Mouse (Mus musculus): ENCODE results near the gene Ucn. TPM values are rescaled to one million over a fixed set of nuclear protein-coding genes. Genes with fewer than 3 reads are reported as not detected.

Gene Ucn
- total RNA-seq, 2 experiments from 2014 or later, result not detected

- ATAC-seq (replicated peaks; ENCODE audit: low FRiP score, poor library complexity, severe bottlenecking), result no peak
Measured at GRCm38 (mm10) chr5:31116354-31116753, 22.3 kb downstream of the Ucn start, which contains the start of gene Trim54. TSS of gene Trim54 (plus strand) at chr5:31116712.

GRCm38 (mm10) chr5:31110781-31111180, 27.8 kb downstream of the Ucn start:
- ATAC-seq (replicated peaks; ENCODE audit: low FRiP score, poor library complexity, severe bottlenecking), result no peak

- ATAC-seq (replicated peaks; ENCODE audit: low FRiP score, poor library complexity, severe bottlenecking), result no peak
Measured at GRCm38 (mm10) chr5:31108000-31108490, 30.6 kb downstream of the Ucn start, which contains the start of gene Slc30a3. TSS of gene Slc30a3 (minus strand) at chr5:31108237.

- no peak for ATAC-seq (replicated peaks; ENCODE audit: low FRiP score, poor library complexity, severe bottlenecking)
Measured at GRCm38 (mm10) chr5:31105814-31106335, 32.8 kb downstream of the Ucn start, which contains the start of gene Dnajc5g. TSS of gene Dnajc5g (plus strand) at chr5:31106285.

- no peak for ATAC-seq (replicated peaks; ENCODE audit: low FRiP score, poor library complexity, severe bottlenecking)
Measured at GRCm38 (mm10) chr5:31095711-31096480, 42.7 kb downstream of the Ucn start.

GRCm38 (mm10) chr5:31094799-31095691, 43.6 kb downstream of the Ucn start:
- ATAC-seq (replicated peaks; ENCODE audit: low FRiP score, poor library complexity, severe bottlenecking), result no peak

GRCm38 (mm10) chr5:31094100-31094798, 44.4 kb downstream of the Ucn start:
- ATAC-seq (replicated peaks; ENCODE audit: low FRiP score, poor library complexity, severe bottlenecking), result no peak

GRCm38 (mm10) chr5:31093151-31094041, 45.2 kb downstream of the Ucn start:
- ATAC-seq (replicated peaks; ENCODE audit: low FRiP score, poor library complexity, severe bottlenecking), result no peak

- ATAC-seq (replicated peaks; ENCODE audit: low FRiP score, poor library complexity, severe bottlenecking), result no peak
Measured at GRCm38 (mm10) chr5:31092231-31092975, 46.2 kb downstream of the Ucn start.

Other genes with a start within 250 kb of the Ucn start
- 167 and 176 TPM in 2 replicates for gene Ost4, start 231.0 kb downstream of the Ucn start, total RNA-seq (2015; ENCODE audit: low replicate concordance)
- 63.0 and 140 TPM in 2 replicates for gene Ost4, start 231.0 kb downstream of the Ucn start, total RNA-seq (2017; ENCODE audit: low replicate concordance)
- gene Emilin1, start 225.4 kb downstream of the Ucn start, total RNA-seq (2015; ENCODE audit: low replicate concordance), result 16.9 and 28.8 TPM in 2 replicates
- 6.5 and 8.1 TPM in 2 replicates for gene Emilin1, start 225.4 kb downstream of the Ucn start, total RNA-seq (2017; ENCODE audit: low replicate concordance)
- gene Khk, start 217.4 kb downstream of the Ucn start, total RNA-seq (2015; ENCODE audit: low replicate concordance), result 8.1 and 14.4 TPM in 2 replicates
- gene Khk, start 217.4 kb downstream of the Ucn start, total RNA-seq (2017; ENCODE audit: low replicate concordance), result 9.2 and 12.4 TPM in 2 replicates
- gene Cgref1, start 193.2 kb downstream of the Ucn start, total RNA-seq (2015; ENCODE audit: low replicate concordance), result not detected in 2 replicates
- gene Cgref1, start 193.2 kb downstream of the Ucn start, total RNA-seq (2017; ENCODE audit: low replicate concordance), result not detected in 2 replicates
- gene Preb, start 178.5 kb downstream of the Ucn start, total RNA-seq (2015; ENCODE audit: low replicate concordance), result 12.7 and 21.9 TPM in 2 replicates
- 10.6 and 27.0 TPM in 2 replicates for gene Preb, start 178.5 kb downstream of the Ucn start, total RNA-seq (2017; ENCODE audit: low replicate concordance)
- not detected in 2 replicates for gene Tcf23, start 170.2 kb downstream of the Ucn start, total RNA-seq (2015; ENCODE audit: low replicate concordance)
- not detected in 2 replicates for gene Tcf23, start 170.2 kb downstream of the Ucn start, total RNA-seq (2017; ENCODE audit: low replicate concordance)
- 21.3 and 40.5 TPM in 2 replicates for gene Atraid, start 90.5 kb downstream of the Ucn start, total RNA-seq (2015; ENCODE audit: low replicate concordance)
- gene Atraid, start 90.5 kb downstream of the Ucn start, total RNA-seq (2017; ENCODE audit: low replicate concordance), result 22.3 and 26.8 TPM in 2 replicates
- 0.42 TPM in 1 of 2 replicates, not detected in the other for gene Slc5a6, start 89.9 kb downstream of the Ucn start, total RNA-seq (2015; ENCODE audit: low replicate concordance)
- gene Slc5a6, start 89.9 kb downstream of the Ucn start, total RNA-seq (2017; ENCODE audit: low replicate concordance), result 0.98 TPM in 1 of 2 replicates, not detected in the other
- gene Cad, start 84.0 kb downstream of the Ucn start, total RNA-seq (2015; ENCODE audit: low replicate concordance), result 6.5 and 16.3 TPM in 2 replicates
- 6.7 and 10.6 TPM in 2 replicates for gene Cad, start 84.0 kb downstream of the Ucn start, total RNA-seq (2017; ENCODE audit: low replicate concordance)
- not detected in 2 replicates for gene Dnajc5g, start 32.5 kb downstream of the Ucn start, total RNA-seq (2015; ENCODE audit: low replicate concordance)
- gene Dnajc5g, start 32.5 kb downstream of the Ucn start, total RNA-seq (2017; ENCODE audit: low replicate concordance), result 0.70 TPM in 1 of 2 replicates, not detected in the other
- gene Slc30a3, start 30.6 kb downstream of the Ucn start, total RNA-seq (2015; ENCODE audit: low replicate concordance), result not detected in 2 replicates
- gene Slc30a3, start 30.6 kb downstream of the Ucn start, total RNA-seq (2017; ENCODE audit: low replicate concordance), result not detected in 2 replicates
- gene Trim54, start 22.1 kb downstream of the Ucn start, total RNA-seq (2015; ENCODE audit: low replicate concordance), result not detected in 2 replicates
- not detected in 2 replicates for gene Trim54, start 22.1 kb downstream of the Ucn start, total RNA-seq (2017; ENCODE audit: low replicate concordance)
- gene Mpv17, start 15.4 kb upstream of the Ucn start, total RNA-seq (2015; ENCODE audit: low replicate concordance), result 9.4 and 11.1 TPM in 2 replicates
- 10.7 and 12.7 TPM in 2 replicates for gene Mpv17, start 15.4 kb upstream of the Ucn start, total RNA-seq (2017; ENCODE audit: low replicate concordance)
- not detected in 2 replicates for gene Gm29609, start 41.1 kb upstream of the Ucn start, total RNA-seq (2015; ENCODE audit: low replicate concordance)
- gene Gm29609, start 41.1 kb upstream of the Ucn start, total RNA-seq (2017; ENCODE audit: low replicate concordance), result not detected in 2 replicates
- gene Gtf3c2, start 41.3 kb upstream of the Ucn start, total RNA-seq (2015; ENCODE audit: low replicate concordance), result 29.7 and 32.5 TPM in 2 replicates
- gene Gtf3c2, start 41.3 kb upstream of the Ucn start, total RNA-seq (2017; ENCODE audit: low replicate concordance), result 24.8 and 30.7 TPM in 2 replicates
- 2.9 and 17.1 TPM in 2 replicates for gene Snx17, start 54.4 kb upstream of the Ucn start, total RNA-seq (2015; ENCODE audit: low replicate concordance)
- 12.3 and 15.8 TPM in 2 replicates for gene Snx17, start 54.4 kb upstream of the Ucn start, total RNA-seq (2017; ENCODE audit: low replicate concordance)
- gene Eif2b4, start 54.6 kb upstream of the Ucn start, total RNA-seq (2015; ENCODE audit: low replicate concordance), result 9.8 and 42.1 TPM in 2 replicates
- 13.5 and 18.7 TPM in 2 replicates for gene Eif2b4, start 54.6 kb upstream of the Ucn start, total RNA-seq (2017; ENCODE audit: low replicate concordance)
- 2.3 and 4.8 TPM in 2 replicates for gene Zfp513, start 63.5 kb upstream of the Ucn start, total RNA-seq (2015; ENCODE audit: low replicate concordance)
- 5.5 and 5.9 TPM in 2 replicates for gene Zfp513, start 63.5 kb upstream of the Ucn start, total RNA-seq (2017; ENCODE audit: low replicate concordance)
- gene Ppm1g, start 81.9 kb upstream of the Ucn start, total RNA-seq (2015; ENCODE audit: low replicate concordance), result 35.4 and 46.4 TPM in 2 replicates
- gene Ppm1g, start 81.9 kb upstream of the Ucn start, total RNA-seq (2017; ENCODE audit: low replicate concordance), result 67.5 and 132 TPM in 2 replicates
- 20.1 and 31.5 TPM in 2 replicates for gene Nrbp1, start 102.0 kb upstream of the Ucn start, total RNA-seq (2015; ENCODE audit: low replicate concordance)
- 23.0 and 28.1 TPM in 2 replicates for gene Nrbp1, start 102.0 kb upstream of the Ucn start, total RNA-seq (2017; ENCODE audit: low replicate concordance)
- not detected in 2 replicates for gene Gm9970, start 102.4 kb upstream of the Ucn start, total RNA-seq (2015; ENCODE audit: low replicate concordance)
- gene Gm9970, start 102.4 kb upstream of the Ucn start, total RNA-seq (2017; ENCODE audit: low replicate concordance), result not detected in 2 replicates
- gene Krtcap3, start 112.9 kb upstream of the Ucn start, total RNA-seq (2015; ENCODE audit: low replicate concordance), result 1.5 TPM in 1 of 2 replicates, not detected in the other
- 4.0 and 4.6 TPM in 2 replicates for gene Krtcap3, start 112.9 kb upstream of the Ucn start, total RNA-seq (2017; ENCODE audit: low replicate concordance)
- 0.58 and 3.1 TPM in 2 replicates for gene Ift172, start 152.3 kb upstream of the Ucn start, total RNA-seq (2015; ENCODE audit: low replicate concordance)
- gene Ift172, start 152.3 kb upstream of the Ucn start, total RNA-seq (2017; ENCODE audit: low replicate concordance), result 5.6 and 7.9 TPM in 2 replicates
- not detected in 2 replicates for gene Fndc4, start 157.3 kb upstream of the Ucn start, total RNA-seq (2015; ENCODE audit: low replicate concordance)
- gene Fndc4, start 157.3 kb upstream of the Ucn start, total RNA-seq (2017; ENCODE audit: low replicate concordance), result 0.34 TPM in 1 of 2 replicates, not detected in the other
- gene Gckr, start 158.6 kb upstream of the Ucn start, total RNA-seq (2015; ENCODE audit: low replicate concordance), result not detected in 2 replicates
- gene Gckr, start 158.6 kb upstream of the Ucn start, total RNA-seq (2017; ENCODE audit: low replicate concordance), result not detected in 2 replicates

Data from erythroblast, adult 5-6 weeks (primary cell).